Mouse (Mus musculus) stomach, embryonic 14.5 days (tissue): ENCODE results near the gene Nfic. TPM values are rescaled to one million over a fixed set of nuclear protein-coding genes. Genes with fewer than 3 reads are reported as not detected.
"Not testable (repeated sequence)": the region's sequence is repeated elsewhere in the genome, so short reads cannot be mapped to it uniquely, and the experiment has no call there.

Experiments used
- ATAC-seq: fragments of 200-750 bp; cut with Nextera tagmentation; 2 replicates; pipeline ENCODE4 v1.8.0; 2017; ENCODE audit warnings: low read depth, moderate TSS enrichment; ENCODE audit not compliant: insufficient number of reproducible peaks, insufficient read depth, low FRiP score
- H3K27ac ChIP-seq: fragments of 300-500 bp; sonication (generic); 2 replicates; pipeline ENCODE4 v1.5.1; 2014; ENCODE audit warnings: mild to moderate bottlenecking, low read length, moderate library complexity, mixed read lengths
- H3K27me3 ChIP-seq: fragments of 300-500 bp; sonication (generic); 2 replicates; pipeline ENCODE4 v1.6.1; 2014; ENCODE audit warnings: low read length, control low read depth, mixed read lengths; ENCODE audit not compliant: control insufficient read depth, insufficient read depth
- H3K36me3 ChIP-seq: fragments of 300-500 bp; sonication (generic); 2 replicates; pipeline ENCODE4 v1.6.1; 2014; ENCODE audit warnings: mild to moderate bottlenecking, control low read depth, low read length, moderate library complexity, mixed read lengths; ENCODE audit not compliant: control insufficient read depth, insufficient read depth
- H3K4me1 ChIP-seq: fragments of 300-500 bp; sonication (generic); 2 replicates; pipeline ENCODE4 v1.6.1; 2014; ENCODE audit warnings: low read length, control low read depth, mixed read lengths; ENCODE audit not compliant: control insufficient read depth, insufficient read depth
- H3K4me2 ChIP-seq: fragments of 300-500 bp; sonication (generic); replicated peaks from 2 replicates; pipeline ENCODE4 v1.6.1; 2014; ENCODE audit warnings: low read depth, low read length, control low read depth
- H3K4me3 ChIP-seq: fragments of 300-500 bp; sonication (generic); 2 replicates; pipeline ENCODE4 v1.5.1; 2014; ENCODE audit warnings: low read depth, low read length, control low read depth
- H3K9ac ChIP-seq: fragments of 300-500 bp; sonication (generic); replicated peaks from 2 replicates; pipeline ENCODE4 v1.6.1; 2014; ENCODE audit warnings: low read depth, mild to moderate bottlenecking, control low read depth, low read length, moderate library complexity, mixed read lengths
- H3K9me3 ChIP-seq: fragments of 300-500 bp; sonication (generic); 2 replicates; pipeline ENCODE4 v1.6.1; 2016; ENCODE audit warnings: low read depth, low read length, control low read depth; ENCODE audit not compliant: control insufficient read depth
- WGBS: fragments of 180-500 bp; shearing (Covaris S2); extraction: QIAGEN DNeasy Blood & Tissue Kit; methylation state at CpG from one replicate; pipeline ENCODE4 v1.1.7; 2014; 5-methylcytosine and 5-hydroxymethylcytosine counted together
- polyA plus RNA-seq: library from polyadenylated mRNA; unstranded; fragments of >200 nt; fragmentation: Nextera tagmentation; extraction: Ambion mirVana; gene quantifications from 2 replicates; pipeline ENCODE4 v1.2.1, GENCODE M21; 2014

Nfic gene
- polyA plus RNA-seq, 1 experiment from 2014 or later = 80.1 TPM

DNA sequence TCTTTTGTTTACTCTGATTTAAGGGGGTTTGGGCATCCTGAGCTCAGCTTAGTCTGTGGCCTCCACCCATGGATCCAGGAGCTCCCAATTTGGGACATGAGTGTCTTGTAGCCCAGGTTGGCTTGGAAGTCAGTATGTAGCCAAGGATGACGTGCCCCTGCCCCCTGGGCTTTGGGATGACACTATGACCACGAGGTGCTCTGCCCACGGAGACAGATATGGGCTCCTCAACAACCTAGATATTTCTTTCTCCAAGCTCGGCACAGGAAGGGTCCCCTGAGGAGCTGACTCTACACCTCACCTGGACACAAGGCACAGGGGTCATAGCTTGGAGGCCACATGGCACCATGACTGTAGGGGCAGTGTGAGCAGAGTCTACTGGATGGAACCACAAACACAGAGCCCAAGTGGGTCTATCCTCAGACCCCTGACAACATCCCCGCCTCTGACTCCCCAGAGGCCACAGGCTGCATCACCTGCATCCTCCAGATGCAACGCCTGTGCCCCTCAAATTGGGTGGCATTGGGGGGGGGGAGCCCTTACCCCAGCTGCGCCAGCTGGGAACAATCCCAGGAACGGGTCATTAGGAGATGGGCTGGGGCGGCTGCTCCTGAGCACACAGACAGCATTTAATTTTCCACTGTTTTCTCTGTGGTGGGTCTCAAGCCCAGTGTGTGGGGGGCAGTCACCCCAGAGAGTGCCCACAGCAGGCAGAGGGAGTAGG lies 4.6 kb downstream of the Nfic start:
- peaks cover 30% of the 10 kb centered on the region for H3K27me3 ChIP-seq
- no peak overlapping the region for H3K9ac ChIP-seq
- no peak overlapping the region for H3K27ac ChIP-seq
- H3K4me2 ChIP-seq = no peak overlapping the region
- H3K4me3 ChIP-seq = no peak overlapping the region
- H3K4me1 ChIP-seq = no peaks in the 10 kb centered on the region
- H3K9me3 ChIP-seq = no peaks in the 10 kb centered on the region
- H3K36me3 ChIP-seq = no peaks in the 10 kb centered on the region
- 60% methylated on average over 9 of the region's 9 CpGs for WGBS
- ATAC-seq = no peak

DNA sequence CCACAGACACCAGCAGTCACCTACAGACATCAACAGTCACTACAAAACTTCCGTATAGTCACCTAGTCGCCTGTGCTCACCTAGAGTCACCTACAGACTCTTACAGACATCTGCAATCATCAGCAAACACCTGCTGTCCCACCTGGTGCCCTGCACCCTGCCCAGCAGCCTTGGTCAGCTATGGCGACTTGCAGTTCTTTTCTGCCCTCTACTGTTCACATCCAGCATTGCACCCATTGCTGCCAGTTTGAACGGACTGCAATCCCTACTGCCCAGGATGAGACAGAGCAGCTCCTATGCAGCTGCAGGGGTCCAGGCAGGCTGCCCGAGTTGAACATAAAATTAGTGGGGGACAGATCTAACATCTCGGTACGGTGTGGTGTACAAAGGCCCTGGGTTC lies 5.3 kb downstream of the Nfic start:
- H3K4me1 ChIP-seq = no peaks in the 10 kb centered on the region
- 3% methylated on average over 7 of the region's 7 CpGs for WGBS
- peak; percentile 43; the same call in 1 of the 2 replicates for ATAC-seq
- no peak overlapping the region for H3K9ac ChIP-seq
- no peak overlapping the region for H3K4me2 ChIP-seq
- no peaks in the 10 kb centered on the region for H3K9me3 ChIP-seq
- no peaks in the 10 kb centered on the region for H3K36me3 ChIP-seq
- H3K4me3 ChIP-seq = no peak overlapping the region
- H3K27ac ChIP-seq = no peak overlapping the region
- H3K27me3 ChIP-seq = peaks cover 30% of the 10 kb centered on the region

DNA sequence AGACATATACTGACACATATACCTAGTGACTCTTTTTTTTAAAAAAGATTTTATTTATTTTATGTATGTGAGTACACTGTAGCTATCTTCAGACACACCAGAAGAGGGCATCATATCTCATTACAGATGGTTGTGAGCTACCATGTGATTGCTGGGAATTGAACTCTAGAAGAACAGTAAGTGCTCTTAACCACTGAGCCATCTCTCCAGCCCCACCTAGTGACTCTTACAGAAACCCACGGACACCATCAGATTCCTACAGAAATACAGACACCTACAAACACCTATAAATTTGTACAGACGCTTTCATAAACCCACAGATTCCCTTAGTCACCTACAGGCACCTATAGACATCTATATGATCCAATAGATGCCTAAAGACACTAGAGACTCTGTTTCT lies 9.9 kb downstream of the Nfic start:
- H3K4me1 ChIP-seq, H3K4me3 ChIP-seq, H3K9ac ChIP-seq, H3K9me3 ChIP-seq, ATAC-seq, H3K27ac ChIP-seq, H3K27me3 ChIP-seq, H3K36me3 ChIP-seq, H3K4me2 ChIP-seq: not testable (repeated sequence)
- 19% methylated on average over 2 of the region's 2 CpGs for WGBS

DNA sequence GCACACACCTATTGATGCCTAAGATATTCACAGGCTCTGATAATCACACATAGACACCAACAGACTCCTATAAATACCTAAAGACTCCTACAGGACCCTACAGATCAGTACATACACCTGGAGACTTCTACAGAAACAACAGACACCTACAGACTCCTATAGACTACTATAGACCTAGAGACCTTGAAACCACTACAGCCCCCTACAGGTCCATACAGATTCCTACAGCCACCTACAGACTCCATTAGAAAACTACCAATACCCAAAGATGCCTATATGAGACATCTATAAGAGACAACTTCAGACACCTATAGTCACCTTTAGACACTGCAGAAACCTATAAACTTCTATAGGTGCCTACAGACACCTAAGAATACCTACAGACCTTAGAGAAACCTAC lies 14.4 kb downstream of the Nfic start:
- Histone ChIP-seq H3K4me2 (no peak overlapping the region), H3K27me3 (no peaks in the 10 kb centered on the region), H3K9ac (no peak overlapping the region), H3K27ac (no peak overlapping the region), H3K36me3 (no peaks in the 10 kb centered on the region), H3K9me3 (no peaks in the 10 kb centered on the region), H3K4me3 (no peak overlapping the region), H3K4me1 (no peaks in the 10 kb centered on the region)
- ATAC-seq = no peak

DNA sequence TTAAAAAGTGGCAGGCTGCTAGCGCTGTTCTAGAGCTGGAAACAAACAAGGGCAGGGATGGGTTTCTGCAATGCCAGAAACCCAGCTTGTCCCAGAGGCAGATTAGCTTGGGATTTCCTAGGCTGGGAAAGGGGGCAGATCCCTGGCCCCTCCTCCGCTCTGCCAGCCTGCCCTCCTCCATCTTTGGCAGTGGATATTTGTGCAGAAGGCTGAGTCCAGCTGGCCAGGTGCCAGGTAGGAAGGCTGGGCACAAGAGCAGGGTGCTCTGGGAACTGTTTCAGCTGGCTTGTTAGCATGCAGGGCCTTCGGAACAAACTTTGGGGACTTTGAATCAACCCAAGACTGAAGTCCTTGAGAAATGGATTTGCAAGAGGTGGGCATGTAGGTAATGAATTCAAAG lies 20.0 kb downstream of the Nfic start:
- WGBS = 70% methylated on average over 3 of the region's 3 CpGs
- H3K4me3 ChIP-seq = no peak overlapping the region

DNA sequence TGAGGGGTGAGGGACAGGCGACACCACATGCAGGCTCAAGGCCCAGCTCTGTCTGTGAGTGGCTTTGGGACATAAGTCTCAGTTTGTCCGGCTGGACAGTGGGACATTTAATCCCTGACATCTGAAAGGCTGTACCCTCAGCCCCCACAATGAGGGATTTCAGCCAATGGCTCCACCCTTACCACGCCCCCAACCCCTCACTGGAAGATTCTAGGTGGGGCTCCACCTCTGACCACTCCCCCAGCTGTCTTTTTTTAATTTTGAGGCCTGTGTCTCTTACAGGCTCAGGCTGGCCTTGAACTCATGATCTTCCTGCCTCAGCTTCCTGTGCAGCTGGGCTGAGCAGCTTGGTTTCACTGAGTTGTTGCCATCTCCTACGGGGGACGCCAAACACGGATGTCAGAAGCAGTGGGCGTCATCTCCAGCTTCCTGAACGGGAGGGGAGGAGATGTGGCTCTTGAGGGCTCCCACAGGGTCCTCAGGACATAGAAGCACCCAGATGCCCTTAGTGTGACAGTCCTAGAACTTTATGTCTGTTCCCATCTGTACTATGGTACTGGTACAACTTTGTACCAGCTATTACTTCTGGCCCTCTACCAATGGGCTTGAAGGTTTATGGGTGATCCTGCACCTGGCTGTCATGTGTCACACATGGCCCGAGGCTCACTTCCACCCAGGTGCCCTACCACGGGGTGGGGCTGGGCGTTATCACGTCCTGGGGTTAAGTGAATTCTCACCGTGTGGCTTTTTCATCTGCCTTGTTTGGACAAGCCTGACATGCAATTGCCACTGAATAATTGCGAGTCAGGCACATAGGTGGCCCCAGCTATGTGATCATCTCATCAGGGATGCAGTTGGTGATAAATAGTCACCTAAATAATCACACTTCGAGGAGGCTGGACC lies 20.8 kb downstream of the Nfic start:
- Histone ChIP-seq H3K36me3 (no peaks in the 10 kb centered on the region), H3K4me3 (no peak overlapping the region), H3K4me1 (peaks cover 16% of the 10 kb centered on the region), H3K9me3 (no peaks in the 10 kb centered on the region), H3K27ac (no peak overlapping the region), H3K4me2 (no peak overlapping the region), H3K27me3 (no peaks in the 10 kb centered on the region), H3K9ac (no peak overlapping the region)
- WGBS = 48% methylated on average over 15 of the region's 15 CpGs
- ATAC-seq = no peak

More for the DNA sequence above, 20.0 kb downstream of the Nfic start:
- Histone ChIP-seq H3K4me2 (no peak overlapping the region), H3K27me3 (no peaks in the 10 kb centered on the region), H3K9me3 (no peaks in the 10 kb centered on the region), H3K4me1 (peaks cover 16% of the 10 kb centered on the region), H3K9ac (no peak overlapping the region), H3K27ac (no peak overlapping the region), H3K36me3 (no peaks in the 10 kb centered on the region)
- ATAC-seq = no peak

DNA sequence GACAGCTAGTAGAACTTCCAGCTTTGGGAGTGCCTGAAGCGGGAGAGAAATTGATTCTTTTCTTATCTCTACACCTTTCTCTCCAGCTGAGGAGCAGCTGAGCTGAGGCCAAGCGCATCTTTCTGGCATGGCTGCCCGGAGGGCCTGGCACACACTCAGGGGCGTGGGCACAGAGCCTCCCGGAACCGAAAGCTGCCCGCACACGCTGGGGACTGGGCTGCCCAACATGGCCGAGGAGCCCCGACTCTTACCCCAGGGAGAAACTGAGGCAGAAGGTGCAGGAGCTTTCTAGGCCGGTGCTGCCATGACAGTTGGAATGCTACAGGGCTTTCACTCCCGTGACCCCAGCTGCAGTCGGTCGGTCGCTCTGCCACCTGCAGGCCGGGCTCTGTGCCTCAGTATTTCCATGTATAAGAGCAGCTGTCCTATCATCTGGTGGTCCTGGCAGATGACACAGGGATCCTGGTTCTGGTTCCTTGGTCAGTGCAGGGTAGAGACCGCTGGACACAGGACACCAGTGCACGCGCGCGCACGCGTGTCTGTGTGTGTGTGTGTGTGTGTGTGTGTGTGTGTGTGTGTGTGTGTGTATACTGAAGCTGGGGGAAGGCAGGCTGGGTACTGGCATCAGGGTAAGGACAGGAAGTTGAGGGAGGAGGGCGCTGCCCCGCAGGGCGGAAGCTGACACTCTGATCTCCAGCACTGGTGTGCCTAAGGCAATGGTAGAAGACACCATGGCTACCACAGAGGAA lies 21.7 kb downstream of the Nfic start:
- Histone ChIP-seq H3K27me3 (no peaks in the 10 kb centered on the region), H3K27ac (no peak overlapping the region), H3K9me3 (no peaks in the 10 kb centered on the region), H3K36me3 (no peaks in the 10 kb centered on the region), H3K4me2 (no peak overlapping the region), H3K9ac (no peak overlapping the region), H3K4me1 (peaks cover 16% of the 10 kb centered on the region), H3K4me3 (no peak overlapping the region)
- no peak for ATAC-seq
- WGBS = 76% methylated on average over 26 of the region's 26 CpGs

DNA sequence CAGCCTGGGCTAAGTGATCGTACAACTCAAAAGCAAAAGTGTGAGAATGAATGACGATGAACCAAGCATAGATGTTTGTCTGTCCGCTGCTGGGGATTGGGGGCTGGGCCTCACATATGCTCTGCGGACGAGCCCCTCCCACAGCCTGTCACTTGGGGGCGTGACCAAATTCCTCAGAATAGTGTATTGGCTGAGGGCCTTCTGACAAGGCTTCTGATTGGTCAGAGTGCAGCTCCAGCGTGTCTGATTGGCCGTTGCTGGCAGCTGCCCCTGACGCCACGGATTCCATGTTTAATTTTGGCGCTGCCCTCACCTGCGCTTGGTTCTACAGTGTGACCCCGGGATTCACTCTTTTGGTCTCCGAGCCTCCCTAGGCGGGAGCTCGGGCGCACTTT lies 22.6 kb downstream of the Nfic start:
- 5% methylated on average over 17 of the region's 17 CpGs for WGBS
- Histone ChIP-seq H3K4me3 (no peak overlapping the region; the same call in 1 of the 2 replicates), H3K27ac (no peak overlapping the region), H3K27me3 (no peaks in the 10 kb centered on the region), H3K9ac (no peak overlapping the region), H3K4me2 (peak overlapping the region; percentile 36), H3K4me1 (peaks cover 16% of the 10 kb centered on the region), H3K9me3 (no peaks in the 10 kb centered on the region), H3K36me3 (no peaks in the 10 kb centered on the region)
- ATAC-seq = peak; percentile 84
